Mouse (Mus musculus) B cell, adult 62 days (primary cell): Measurements from ENCODE around the gene Pgam2. TPM values are rescaled to one million over a fixed set of nuclear protein-coding genes. Genes with fewer than 3 reads are reported as not detected.

Experiments
- total RNA-seq: library from RNA; stranded (reverse); gene quantifications from 4 replicates; pipeline ENCODE4 v1.2.4, GENCODE M21; 2023

Pgam2 gene
- not detected in 4 replicates for total RNA-seq

GRCm38 (mm10) chr11:5803551-5803981 is at the start of gene Pgam2:
Pgam2 (minus strand) TSS chr11:5803733.

DNA sequence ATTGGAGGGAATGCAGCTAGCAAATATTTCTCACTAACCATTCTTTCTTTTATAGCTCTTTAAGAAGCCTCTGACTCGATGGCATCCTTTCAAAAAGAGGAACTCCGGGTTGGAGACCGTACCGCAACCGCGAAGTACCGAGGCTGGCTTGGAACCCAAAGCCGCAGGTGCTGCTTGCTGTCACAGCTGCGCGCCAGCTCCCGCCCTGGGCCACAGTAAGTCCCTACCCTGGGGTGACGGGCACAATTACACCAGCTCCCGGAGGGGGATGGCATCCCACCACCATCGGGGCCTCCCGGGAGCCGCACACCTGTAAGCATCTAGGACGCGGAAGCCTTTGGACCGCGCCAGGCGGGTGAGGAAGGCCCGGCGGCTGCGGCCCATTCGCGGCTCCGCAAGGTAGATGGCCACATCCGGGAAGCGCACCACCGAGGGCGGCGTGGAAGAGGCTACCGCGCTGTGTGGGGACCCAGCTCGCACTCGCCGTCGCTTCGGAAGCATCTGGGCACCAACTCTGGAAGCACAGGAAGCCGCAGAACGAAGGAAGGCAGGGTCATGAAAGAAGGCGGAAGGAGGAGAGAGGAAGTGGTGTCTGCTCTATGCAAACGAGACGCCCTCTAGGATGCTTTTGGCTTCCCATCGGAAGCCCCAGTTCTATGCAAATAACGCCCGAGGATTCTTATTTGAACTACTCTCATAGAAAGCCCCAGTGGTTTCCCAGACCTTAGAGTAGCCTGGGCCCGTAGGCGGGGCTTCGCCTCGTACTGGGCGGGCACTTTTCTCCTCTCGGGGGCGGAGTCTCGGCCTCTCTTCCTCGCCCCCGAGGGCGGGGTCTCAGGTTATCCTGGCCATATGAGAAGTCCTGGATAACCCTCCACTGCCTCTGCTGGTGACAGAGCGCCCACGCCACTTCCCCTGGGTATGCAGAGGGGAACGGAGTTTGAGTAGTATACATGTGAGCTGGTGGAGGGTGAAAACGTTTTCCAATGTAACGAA is 34.0 kb upstream of the Pgam2 start, which contains the start of gene Polm:
Polm (minus strand) TSS at position 766 of the 996 bp plus-strand sequence.

DNA sequence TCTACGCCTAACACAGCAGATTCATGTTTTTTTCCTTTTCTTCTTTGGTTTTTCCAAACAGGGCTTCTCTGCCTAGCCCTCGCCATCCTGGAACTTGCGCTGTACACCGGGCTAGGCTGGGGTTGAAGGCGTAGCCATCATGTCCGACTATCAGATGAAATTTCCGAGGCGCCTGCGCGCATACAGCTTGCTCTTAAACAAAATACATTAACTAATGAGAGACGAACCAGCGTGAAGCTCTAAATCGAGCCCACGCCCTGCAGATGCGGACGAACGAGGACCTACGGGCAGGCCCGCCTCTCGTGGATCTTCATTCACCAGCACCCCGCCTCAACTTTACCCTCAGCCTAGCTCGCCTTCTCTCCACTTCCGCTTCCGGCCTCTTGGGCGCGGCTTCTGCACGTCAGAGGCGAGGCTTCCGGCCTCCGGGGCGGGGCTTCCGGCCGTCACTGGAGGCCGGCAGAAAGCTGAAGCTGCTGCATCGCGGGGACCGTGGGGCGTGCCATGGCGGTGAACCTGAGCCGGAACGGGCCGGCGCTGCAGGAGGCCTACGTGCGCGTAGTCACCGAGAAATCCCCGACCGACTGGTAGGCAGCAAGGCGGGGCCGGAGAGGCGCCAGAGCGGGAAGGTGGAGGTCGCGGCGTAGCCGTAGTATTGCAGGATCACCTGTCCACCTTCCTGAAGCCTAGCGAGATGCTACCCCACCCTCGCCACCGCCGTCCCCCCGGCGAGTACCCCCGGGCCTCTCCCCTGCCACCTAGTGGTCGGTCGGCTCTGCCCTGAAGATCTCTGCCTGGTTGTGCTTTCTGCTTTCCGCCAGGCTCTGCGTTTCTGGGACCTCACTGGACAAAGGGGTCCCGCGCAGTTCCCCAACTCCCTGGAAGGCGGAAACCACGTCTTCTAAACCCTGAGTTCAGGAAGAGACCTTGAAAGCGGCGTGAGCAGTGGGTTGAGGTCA is 15.2 kb downstream of the Pgam2 start, which contains the start of gene Dbnl:
Dbnl (plus strand) TSS at position 433 of the 959 bp plus-strand sequence.

DNA sequence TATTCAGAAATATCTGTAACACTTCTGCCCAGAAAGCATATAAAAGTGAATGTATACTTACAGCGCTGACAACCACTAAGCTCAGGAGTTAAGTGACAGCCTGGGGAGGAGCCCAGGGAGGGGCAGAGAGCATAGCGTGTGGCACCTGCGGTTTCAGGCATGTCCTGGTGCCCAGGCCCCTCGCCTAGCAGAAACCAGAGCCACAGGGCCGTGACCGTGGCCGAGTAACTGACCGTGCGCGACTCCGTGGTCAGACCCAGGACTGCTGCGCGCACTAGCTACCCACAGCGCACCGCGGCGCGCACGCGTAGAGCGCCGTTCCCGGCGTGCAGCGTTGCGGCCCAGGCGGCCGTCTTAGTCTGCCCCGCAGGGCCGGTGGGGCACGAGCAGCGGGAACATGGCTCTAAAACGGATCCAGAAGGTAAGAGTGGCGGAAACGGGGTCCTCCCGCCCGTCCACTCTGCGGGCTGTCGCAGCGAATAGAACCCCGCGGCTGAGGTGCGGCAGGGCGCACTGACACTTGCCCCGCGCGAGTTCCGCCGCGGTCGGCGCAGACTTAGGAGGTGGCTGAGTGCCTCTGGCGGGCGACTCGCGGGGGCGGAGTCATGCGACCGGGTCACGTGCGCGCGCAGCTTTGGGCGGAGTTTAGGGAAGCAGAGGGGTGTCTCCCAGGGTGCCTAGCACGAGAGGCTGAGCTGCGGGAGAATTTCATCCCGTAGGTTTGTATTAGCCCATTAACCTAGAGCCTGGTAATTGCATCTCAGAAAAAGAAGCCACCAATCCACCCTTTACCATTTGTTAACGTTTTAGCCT is 41.5 kb downstream of the Pgam2 start, which contains the start of gene Urgcp:
Urgcp (minus strand) TSS at position 557 of the 813 bp plus-strand sequence.

Other genes starting within 250 kb of the Pgam2 start
- not detected in 4 replicates for gene Ankrd36, start 234.0 kb downstream of the Pgam2 start, total RNA-seq
- 45.0 to 65.7 TPM (median 52.0 TPM) in 4 replicates for gene Mrps24, start 88.1 kb downstream of the Pgam2 start, total RNA-seq
- gene Urgcp, start 41.4 kb downstream of the Pgam2 start, total RNA-seq, result 25.8 to 33.3 TPM (median 28.4 TPM) in 4 replicates
- 161 to 175 TPM (median 164 TPM) in 4 replicates for gene Dbnl, start 15.2 kb downstream of the Pgam2 start, total RNA-seq
- 89.7 to 96.0 TPM (median 94.0 TPM) in 4 replicates for gene Polm, start 34.3 kb upstream of the Pgam2 start, total RNA-seq
- gene Aebp1, start 58.2 kb upstream of the Pgam2 start, total RNA-seq, result 0.28 to 0.58 TPM (median 0.46 TPM) in 3 of 4 replicates, not detected in the other
- gene Pold2, start 74.6 kb upstream of the Pgam2 start, total RNA-seq, result 42.0 to 60.3 TPM (median 42.9 TPM) in 4 replicates
- not detected in 4 replicates for gene Myl7, start 95.0 kb upstream of the Pgam2 start, total RNA-seq
- not detected in 4 replicates for gene Gck, start 146.3 kb upstream of the Pgam2 start, total RNA-seq
- 67.3 to 78.6 TPM (median 71.8 TPM) in 4 replicates for gene Ykt6, start 152.0 kb upstream of the Pgam2 start, total RNA-seq